Mouse (Mus musculus) embryonic facial prominence, embryonic 12.5 days (tissue): ENCODE results near the gene Cep350. TPM values are rescaled to one million over a fixed set of nuclear protein-coding genes. Genes with fewer than 3 reads are reported as not detected.

Experiments used
- ATAC-seq: fragments of 200-750 bp; cut with Nextera tagmentation; 2 replicates; pipeline ENCODE4 v1.8.0; 2017; ENCODE audit not compliant: insufficient number of reproducible peaks, insufficient read depth, low FRiP score, low TSS enrichment
- H3K27ac ChIP-seq: fragments of 300-500 bp; sonication (generic); 2 replicates; pipeline ENCODE4 v1.5.1; 2016; ENCODE audit warnings: mild to moderate bottlenecking
- H3K27me3 ChIP-seq: fragments of 300-500 bp; sonication (generic); 2 replicates; pipeline ENCODE4 v1.6.1; 2016; ENCODE audit warnings: mild to moderate bottlenecking, moderate library complexity
- H3K36me3 ChIP-seq: fragments of 300-500 bp; sonication (generic); 2 replicates; pipeline ENCODE4 v1.6.1; 2016; ENCODE audit warnings: mild to moderate bottlenecking
- H3K4me1 ChIP-seq: fragments of 300-500 bp; sonication (generic); 2 replicates; pipeline ENCODE4 v1.6.1; 2016
- H3K4me2 ChIP-seq: fragments of 300-500 bp; sonication (generic); replicated peaks from 2 replicates; pipeline ENCODE4 v1.6.1; 2016; ENCODE audit warnings: mild to moderate bottlenecking, moderate library complexity
- H3K4me3 ChIP-seq: fragments of 300-500 bp; sonication (generic); 2 replicates; pipeline ENCODE4 v1.5.1; 2016; ENCODE audit warnings: mild to moderate bottlenecking
- H3K9ac ChIP-seq: fragments of 300-500 bp; sonication (generic); 2 replicates; pipeline ENCODE4 v1.6.1; 2016; ENCODE audit warnings: mild to moderate bottlenecking, moderate library complexity
- H3K9me3 ChIP-seq: fragments of 300-500 bp; sonication (generic); 2 replicates; pipeline ENCODE4 v1.6.1; 2016; ENCODE audit warnings: mild to moderate bottlenecking, moderate library complexity
- WGBS: fragments of 180-500 bp; shearing (Covaris S2); methylation state at CpG from one replicate; pipeline ENCODE4 v1.1.7; 2016; 5-methylcytosine and 5-hydroxymethylcytosine counted together
- polyA plus RNA-seq: library from polyadenylated mRNA; unstranded; fragments of >200 nt; fragmentation: Nextera tagmentation; extraction: Ambion mirVana; gene quantifications from 2 replicates; pipeline ENCODE4 v1.2.1, GENCODE M21; 2016

Cep350 gene
- polyA plus RNA-seq, 1 experiment from 2014 or later, result 15.6 TPM

DNA sequence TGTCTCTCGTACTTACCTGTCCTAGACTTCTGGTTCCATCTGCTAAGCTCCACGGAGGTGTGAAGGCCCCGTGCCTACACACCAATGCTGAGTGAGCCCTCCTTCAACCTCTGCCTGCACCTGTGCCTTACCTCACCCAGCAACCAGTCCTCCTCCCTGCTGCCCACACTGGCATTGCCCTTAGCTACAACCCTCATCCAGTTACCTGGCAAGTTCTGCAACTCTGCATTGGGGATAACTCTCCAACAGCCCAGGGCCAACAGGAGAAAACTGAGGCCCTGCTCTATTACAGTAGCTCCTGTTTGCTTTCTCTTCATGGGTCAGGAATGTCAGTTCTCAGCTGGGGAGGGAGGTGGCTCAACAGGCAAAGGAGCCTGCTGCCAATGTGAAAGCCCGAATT, 175.1 kb downstream of the Cep350 start:
- H3K9ac ChIP-seq, result no peak overlapping the region
- WGBS, result 88% methylated on average over 4 of the region's 4 CpGs
- no peak overlapping the region for H3K4me2 ChIP-seq
- H3K27ac ChIP-seq, result no peak overlapping the region
- no peaks in the 10 kb centered on the region for H3K4me1 ChIP-seq
- H3K27me3 ChIP-seq, result no peaks in the 10 kb centered on the region
- H3K4me3 ChIP-seq, result no peak overlapping the region
- H3K36me3 ChIP-seq, result peaks cover 20% of the 10 kb centered on the region
- H3K9me3 ChIP-seq, result no peaks in the 10 kb centered on the region
- no peak for ATAC-seq

DNA sequence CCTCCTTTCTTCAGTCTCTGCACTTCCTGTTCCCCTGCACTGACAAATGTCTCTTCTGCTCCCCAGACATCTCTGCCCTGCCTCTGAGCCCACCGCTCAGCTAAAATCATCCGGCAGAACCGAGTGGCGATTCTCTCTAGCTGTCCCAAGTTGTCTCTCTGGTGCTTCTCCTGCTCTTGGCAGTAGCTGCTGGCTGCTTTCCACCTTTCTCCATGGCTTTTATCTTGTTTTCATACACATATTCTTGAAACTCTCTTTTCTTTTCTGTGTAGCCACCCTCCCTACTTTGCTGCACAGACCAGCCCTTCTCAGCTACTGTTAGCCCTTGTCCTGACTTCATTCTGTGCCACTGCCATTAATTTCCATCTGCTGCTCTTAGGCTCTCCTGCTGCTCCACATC, 175.6 kb downstream of the Cep350 start:
- Histone ChIP-seq H3K4me2 (no peak overlapping the region), H3K27me3 (no peaks in the 10 kb centered on the region), H3K9me3 (no peaks in the 10 kb centered on the region), H3K4me1 (no peaks in the 10 kb centered on the region), H3K27ac (no peak overlapping the region), H3K36me3 (peaks cover 16% of the 10 kb centered on the region), H3K4me3 (no peak overlapping the region), H3K9ac (no peak overlapping the region)
- WGBS, result 88% methylated on average over 4 of the region's 4 CpGs
- no peak for ATAC-seq

DNA sequence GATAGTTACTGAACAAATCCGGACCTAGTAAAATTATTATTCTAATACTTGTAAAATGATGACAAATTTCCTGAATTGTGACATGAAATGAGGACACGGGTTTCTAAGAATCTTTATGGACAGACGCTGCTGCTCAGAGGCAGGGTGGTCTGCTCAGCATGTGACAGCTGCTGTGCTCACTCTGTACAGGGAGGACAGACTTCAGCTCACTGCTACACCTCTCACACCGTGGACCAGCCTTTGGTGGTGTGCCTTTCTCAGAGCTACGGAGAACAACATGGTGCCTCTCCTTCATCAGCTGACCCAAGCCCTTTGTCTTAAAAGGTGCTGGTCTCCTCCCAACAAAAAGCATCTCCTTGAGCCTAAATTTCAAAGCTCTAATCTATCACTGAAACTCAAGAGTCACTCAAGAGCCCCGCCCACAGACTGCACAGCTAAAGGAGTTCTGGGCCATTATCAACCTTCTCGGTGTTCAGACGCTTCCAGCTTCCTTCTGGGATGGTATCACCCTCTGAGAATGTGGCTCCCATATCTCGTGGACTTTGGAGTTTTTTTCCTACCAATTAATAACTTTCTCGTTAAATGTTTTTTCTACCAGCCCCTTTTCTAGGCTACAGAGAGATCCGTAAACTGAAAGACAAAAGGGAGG, 176.2 kb downstream of the Cep350 start:
- no peak for ATAC-seq
- Histone ChIP-seq H3K27ac (no peak overlapping the region), H3K9me3 (no peaks in the 10 kb centered on the region), H3K4me3 (no peak overlapping the region), H3K4me2 (no peak overlapping the region), H3K4me1 (no peaks in the 10 kb centered on the region), H3K27me3 (no peaks in the 10 kb centered on the region), H3K36me3 (peaks cover 16% of the 10 kb centered on the region), H3K9ac (no peak overlapping the region)
- 80% methylated on average over 11 of the region's 11 CpGs for WGBS

GRCm38 (mm10) chr1:155795791-155796233, 177.2 kb downstream of the Cep350 start:
- 90% methylated on average over 5 of the region's 5 CpGs for WGBS
- no peak overlapping the region for H3K27ac ChIP-seq
- H3K4me3 ChIP-seq, result no peak overlapping the region
- H3K9ac ChIP-seq, result no peak overlapping the region
- H3K27me3 ChIP-seq, result no peaks in the 10 kb centered on the region
- ATAC-seq, result no peak
- H3K9me3 ChIP-seq, result no peaks in the 10 kb centered on the region
- no peak overlapping the region for H3K4me2 ChIP-seq
- H3K36me3 ChIP-seq, result peaks cover 18% of the 10 kb centered on the region
- H3K4me1 ChIP-seq, result no peaks in the 10 kb centered on the region

Other genes with a start within 250 kb of the Cep350 start
- 0.04 and 0.14 TPM in 2 replicates for gene Lhx4, start 221.6 kb downstream of the Cep350 start, polyA plus RNA-seq
- 24.0 and 24.7 TPM in 2 replicates for gene Qsox1, start 160.4 kb downstream of the Cep350 start, polyA plus RNA-seq
- gene Tor1aip2, start 62.1 kb upstream of the Cep350 start, polyA plus RNA-seq, result 115 and 124 TPM in 2 replicates
- 43.1 and 49.0 TPM in 2 replicates for gene Tor1aip1, start 63.2 kb upstream of the Cep350 start, polyA plus RNA-seq
- 1.3 and 1.8 TPM in 2 replicates for gene Fam163a, start 231.8 kb upstream of the Cep350 start, polyA plus RNA-seq